Mouse (Mus musculus): ENCODE measurements around the gene Ralgps2. TPM values are rescaled to one million over a fixed set of nuclear protein-coding genes. Genes with fewer than 3 reads are reported as not detected.

Gene Ralgps2
- polyA plus RNA-seq, 1 experiment, result 123 TPM

- no peak for TF ChIP-seq POLR2A (IDR thresholded peaks at IDR 0.05; ENCODE audit: control insufficient read depth, low read depth, low read length)
- no peak for TF ChIP-seq CTCF (IDR thresholded peaks at IDR 0.05; ENCODE audit: control insufficient read depth, insufficient read depth, insufficient replicate concordance, low read depth, low read length)
- H3K4me1 ChIP-seq (ENCODE audit: control insufficient read depth, insufficient read depth, low read length), result peaks cover 5% of the 10 kb centered on the region
- H3K27me3 ChIP-seq (ENCODE audit: control insufficient read depth, insufficient read depth, low read length), result no peaks in the 10 kb centered on the region
- no peak overlapping the region for H3K27ac ChIP-seq (ENCODE audit: control insufficient read depth, insufficient read depth, low read depth, low read length)
- no peaks in the 10 kb centered on the region for H3K36me3 ChIP-seq (ENCODE audit: control insufficient read depth, insufficient read depth, low read length)
- H3K4me3 ChIP-seq (ENCODE audit: control insufficient read depth, low read depth, low read length), result no peak overlapping the region
These were observed 153.4 kb downstream of the Ralgps2 start for GRCm38 (mm10) chr1:156786074-156786473.

GRCm38 (mm10) chr1:156784974-156785373, 154.5 kb downstream of the Ralgps2 start:
- Histone ChIP-seq H3K4me1 (ENCODE audit: control insufficient read depth, insufficient read depth, low read length) (peaks cover 5% of the 10 kb centered on the region), H3K27me3 (ENCODE audit: control insufficient read depth, insufficient read depth, low read length) (no peaks in the 10 kb centered on the region), H3K36me3 (ENCODE audit: control insufficient read depth, insufficient read depth, low read length) (no peaks in the 10 kb centered on the region), H3K4me3 (ENCODE audit: control insufficient read depth, low read depth, low read length) (no peak overlapping the region), H3K27ac (ENCODE audit: control insufficient read depth, insufficient read depth, low read depth, low read length) (no peak overlapping the region)
- TF ChIP-seq CTCF (IDR thresholded peaks at IDR 0.05; ENCODE audit: control insufficient read depth, insufficient read depth, insufficient replicate concordance, low read depth, low read length) (no peak), POLR2A (IDR thresholded peaks at IDR 0.05; ENCODE audit: control insufficient read depth, low read depth, low read length) (no peak)

- Histone ChIP-seq H3K27me3 (ENCODE audit: control insufficient read depth, insufficient read depth, low read length) (no peaks in the 10 kb centered on the region), H3K4me1 (ENCODE audit: control insufficient read depth, insufficient read depth, low read length) (peaks cover 5% of the 10 kb centered on the region), H3K27ac (ENCODE audit: control insufficient read depth, insufficient read depth, low read depth, low read length) (no peak overlapping the region), H3K36me3 (ENCODE audit: control insufficient read depth, insufficient read depth, low read length) (no peaks in the 10 kb centered on the region), H3K4me3 (ENCODE audit: control insufficient read depth, low read depth, low read length) (no peak overlapping the region)
- no peak for TF ChIP-seq POLR2A (IDR thresholded peaks at IDR 0.05; ENCODE audit: control insufficient read depth, low read depth, low read length)
- no peak for TF ChIP-seq CTCF (IDR thresholded peaks at IDR 0.05; ENCODE audit: control insufficient read depth, insufficient read depth, insufficient replicate concordance, low read depth, low read length)
These were observed 155.3 kb downstream of the Ralgps2 start for GRCm38 (mm10) chr1:156784116-156784515.

GRCm38 (mm10) chr1:156781971-156782850, 157.2 kb downstream of the Ralgps2 start:
- H3K4me3 ChIP-seq (ENCODE audit: control insufficient read depth, low read depth, low read length), result no peak overlapping the region
- H3K27ac ChIP-seq (ENCODE audit: control insufficient read depth, insufficient read depth, low read depth, low read length), result no peak overlapping the region
- H3K4me1 ChIP-seq (ENCODE audit: control insufficient read depth, insufficient read depth, low read length), result peaks cover 2% of the 10 kb centered on the region
- TF ChIP-seq CTCF (IDR thresholded peaks at IDR 0.05; ENCODE audit: control insufficient read depth, insufficient read depth, insufficient replicate concordance, low read depth, low read length) (no peak), POLR2A (IDR thresholded peaks at IDR 0.05; ENCODE audit: control insufficient read depth, low read depth, low read length) (no peak)
- H3K36me3 ChIP-seq (ENCODE audit: control insufficient read depth, insufficient read depth, low read length), result no peaks in the 10 kb centered on the region
- no peaks in the 10 kb centered on the region for H3K27me3 ChIP-seq (ENCODE audit: control insufficient read depth, insufficient read depth, low read length)

GRCm38 (mm10) chr1:156781076-156781741, 158.2 kb downstream of the Ralgps2 start:
- Histone ChIP-seq H3K27me3 (ENCODE audit: control insufficient read depth, insufficient read depth, low read length) (no peaks in the 10 kb centered on the region), H3K4me3 (ENCODE audit: control insufficient read depth, low read depth, low read length) (no peak overlapping the region), H3K36me3 (ENCODE audit: control insufficient read depth, insufficient read depth, low read length) (no peaks in the 10 kb centered on the region), H3K4me1 (ENCODE audit: control insufficient read depth, insufficient read depth, low read length) (no peaks in the 10 kb centered on the region), H3K27ac (ENCODE audit: control insufficient read depth, insufficient read depth, low read depth, low read length) (no peak overlapping the region)
- TF ChIP-seq CTCF (IDR thresholded peaks at IDR 0.05; ENCODE audit: control insufficient read depth, insufficient read depth, insufficient replicate concordance, low read depth, low read length), result no peak
- no peak for TF ChIP-seq POLR2A (IDR thresholded peaks at IDR 0.05; ENCODE audit: control insufficient read depth, low read depth, low read length)

- Histone ChIP-seq H3K27me3 (ENCODE audit: control insufficient read depth, insufficient read depth, low read length) (no peaks in the 10 kb centered on the region), H3K4me1 (ENCODE audit: control insufficient read depth, insufficient read depth, low read length) (no peaks in the 10 kb centered on the region)
These were observed 159.0 kb downstream of the Ralgps2 start for GRCm38 (mm10) chr1:156780234-156781005.

GRCm38 (mm10) chr1:156779595-156779994, 159.8 kb downstream of the Ralgps2 start:
- Histone ChIP-seq H3K4me1 (ENCODE audit: control insufficient read depth, insufficient read depth, low read length) (no peaks in the 10 kb centered on the region), H3K27ac (ENCODE audit: control insufficient read depth, insufficient read depth, low read depth, low read length) (no peak overlapping the region), H3K27me3 (ENCODE audit: control insufficient read depth, insufficient read depth, low read length) (no peaks in the 10 kb centered on the region), H3K4me3 (ENCODE audit: control insufficient read depth, low read depth, low read length) (no peak overlapping the region), H3K36me3 (ENCODE audit: control insufficient read depth, insufficient read depth, low read length) (no peaks in the 10 kb centered on the region)
- no peak for TF ChIP-seq CTCF (IDR thresholded peaks at IDR 0.05; ENCODE audit: control insufficient read depth, insufficient read depth, insufficient replicate concordance, low read depth, low read length)
- no peak for TF ChIP-seq POLR2A (IDR thresholded peaks at IDR 0.05; ENCODE audit: control insufficient read depth, low read depth, low read length)

More at GRCm38 (mm10) chr1:156780234-156781005, 159.0 kb downstream of the Ralgps2 start:
- Histone ChIP-seq H3K36me3 (ENCODE audit: control insufficient read depth, insufficient read depth, low read length) (no peaks in the 10 kb centered on the region), H3K4me3 (ENCODE audit: control insufficient read depth, low read depth, low read length) (no peak overlapping the region), H3K27ac (ENCODE audit: control insufficient read depth, insufficient read depth, low read depth, low read length) (no peak overlapping the region)
- no peak for TF ChIP-seq POLR2A (IDR thresholded peaks at IDR 0.05; ENCODE audit: control insufficient read depth, low read depth, low read length)
- no peak for TF ChIP-seq CTCF (IDR thresholded peaks at IDR 0.05; ENCODE audit: control insufficient read depth, insufficient read depth, insufficient replicate concordance, low read depth, low read length)
